Mouse (Mus musculus): Measurements from ENCODE around the gene Edf1. TPM values are rescaled to one million over a fixed set of nuclear protein-coding genes. Genes with fewer than 3 reads are reported as not detected.

The Edf1 gene
- polyA plus RNA-seq, 1 experiment: 350 TPM

- no peak for DNase-seq
- H3K4me1 ChIP-seq (ENCODE audit: control insufficient read depth, insufficient read depth, low read length): peaks cover 12% of the 10 kb centered on the region
- 91% methylated on average over 3 of the region's 3 CpGs for WGBS
- H3K27me3 ChIP-seq (ENCODE audit: control insufficient read depth, insufficient read depth, low read length): no peaks in the 10 kb centered on the region
- H3K27ac ChIP-seq (ENCODE audit: insufficient read depth, low read length): no peak overlapping the region
- H3K4me3 ChIP-seq (replicated peaks; ENCODE audit: insufficient read depth, low read depth, low read length): no peak overlapping the region
- no peak for TF ChIP-seq POLR2A (IDR thresholded peaks at IDR 0.05; ENCODE audit: borderline replicate concordance, insufficient read depth, low read length)
- no peak for TF ChIP-seq CTCF (IDR thresholded peaks at IDR 0.05; ENCODE audit: borderline replicate concordance, insufficient read depth, low read depth, low read length)
These were observed 11.7 kb downstream of the Edf1 start for GRCm38 (mm10) chr2:25569323-25569722.

GRCm38 (mm10) chr2:25571221-25571620 is 13.6 kb downstream of the Edf1 start:
- no peaks in the 10 kb centered on the region for H3K27me3 ChIP-seq (ENCODE audit: control insufficient read depth, insufficient read depth, low read length)
- TF ChIP-seq POLR2A (IDR thresholded peaks at IDR 0.05; ENCODE audit: borderline replicate concordance, insufficient read depth, low read length) (no peak), CTCF (IDR thresholded peaks at IDR 0.05; ENCODE audit: borderline replicate concordance, insufficient read depth, low read depth, low read length) (no peak)
- 85% methylated on average over 4 of the region's 4 CpGs for WGBS

DNA sequence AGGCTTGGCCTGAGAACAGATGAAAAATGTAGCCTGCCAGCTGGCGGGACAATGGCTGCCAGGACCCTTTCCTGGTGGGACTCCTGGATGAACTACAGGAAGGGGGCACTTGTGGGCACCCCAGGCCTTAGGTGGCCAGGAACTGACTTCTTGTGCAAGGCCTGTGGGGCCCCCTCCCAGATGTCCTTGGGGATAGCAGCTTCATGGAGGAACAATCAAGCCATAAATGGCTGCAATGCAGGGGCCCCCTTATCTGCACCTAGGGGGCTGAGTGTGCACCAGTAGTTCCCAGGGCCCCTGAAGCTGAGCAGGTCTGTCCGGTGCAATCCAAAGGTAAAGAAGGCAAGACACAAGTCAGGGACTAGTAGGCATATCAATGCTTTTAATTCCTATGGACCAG is 15.4 kb downstream of the Edf1 start:
- H3K27me3 ChIP-seq (ENCODE audit: control insufficient read depth, insufficient read depth, low read length): no peaks in the 10 kb centered on the region
- no peak overlapping the region for H3K4me3 ChIP-seq (replicated peaks; ENCODE audit: insufficient read depth, low read depth, low read length)
- peak; percentile 18 to 22 for DNase-seq
- H3K4me1 ChIP-seq (ENCODE audit: control insufficient read depth, insufficient read depth, low read length): peaks cover 33% of the 10 kb centered on the region
- peak overlapping the region; percentile 16; the same call in 1 of the 2 replicates for H3K27ac ChIP-seq (ENCODE audit: insufficient read depth, low read length)
- TF ChIP-seq CTCF (IDR thresholded peaks at IDR 0.05; ENCODE audit: borderline replicate concordance, insufficient read depth, low read depth, low read length) (no peak), POLR2A (IDR thresholded peaks at IDR 0.05; ENCODE audit: borderline replicate concordance, insufficient read depth, low read length) (no peak)
- WGBS: 60% methylated on average over 2 of the region's 2 CpGs

More at GRCm38 (mm10) chr2:25571221-25571620, 13.6 kb downstream of the Edf1 start:
- peak in 1 of 2 experiments; percentile 7 for DNase-seq
- H3K4me3 ChIP-seq (replicated peaks; ENCODE audit: insufficient read depth, low read depth, low read length): no peak overlapping the region
- H3K4me1 ChIP-seq (ENCODE audit: control insufficient read depth, insufficient read depth, low read length): peaks cover 22% of the 10 kb centered on the region
- no peak overlapping the region for H3K27ac ChIP-seq (ENCODE audit: insufficient read depth, low read length)

GRCm38 (mm10) chr2:25574136-25574535 is 16.5 kb downstream of the Edf1 start:
- 3% methylated on average over 11 of the region's 11 CpGs for WGBS
- Histone ChIP-seq H3K4me1 (ENCODE audit: control insufficient read depth, insufficient read depth, low read length) (peaks cover 43% of the 10 kb centered on the region), H3K27me3 (ENCODE audit: control insufficient read depth, insufficient read depth, low read length) (no peaks in the 10 kb centered on the region), H3K4me3 (replicated peaks; ENCODE audit: insufficient read depth, low read depth, low read length) (peak overlapping the region; percentile 90), H3K27ac (ENCODE audit: insufficient read depth, low read length) (peak overlapping the region; percentile 73)
- TF ChIP-seq POLR2A (IDR thresholded peaks at IDR 0.05; ENCODE audit: borderline replicate concordance, insufficient read depth, low read length) (no peak), CTCF (IDR thresholded peaks at IDR 0.05; ENCODE audit: borderline replicate concordance, insufficient read depth, low read depth, low read length) (no peak)
- DNase-seq: peak in 1 of 2 experiments; percentile 48

- WGBS: under 1% methylated on average over 44 of the region's 45 CpGs
- Histone ChIP-seq H3K27me3 (ENCODE audit: control insufficient read depth, insufficient read depth, low read length) (no peaks in the 10 kb centered on the region), H3K27ac (ENCODE audit: insufficient read depth, low read length) (peak within 1 kb of the TSS; percentile 73), H3K4me1 (ENCODE audit: control insufficient read depth, insufficient read depth, low read length) (peaks cover 48% of the 10 kb centered on the region), H3K4me3 (replicated peaks; ENCODE audit: insufficient read depth, low read depth, low read length) (peak within 1 kb of the TSS; percentile 90)
- peak; percentile 50; the same call in 1 of the 2 replicates for TF ChIP-seq POLR2A (IDR thresholded peaks at IDR 0.05; ENCODE audit: borderline replicate concordance, insufficient read depth, low read length)
- TF ChIP-seq CTCF (IDR thresholded peaks at IDR 0.05; ENCODE audit: borderline replicate concordance, insufficient read depth, low read depth, low read length): no peak
- peak; percentile 97 for DNase-seq
These were observed 17.2 kb downstream of the Edf1 start, which contains the start of the genes Mamdc4 and Phpt1 for GRCm38 (mm10) chr2:25574579-25575431. Gene Mamdc4, minus strand, starts transcription at chr2:25574845. Gene Phpt1, minus strand, starts transcription at chr2:25575224.

DNA sequence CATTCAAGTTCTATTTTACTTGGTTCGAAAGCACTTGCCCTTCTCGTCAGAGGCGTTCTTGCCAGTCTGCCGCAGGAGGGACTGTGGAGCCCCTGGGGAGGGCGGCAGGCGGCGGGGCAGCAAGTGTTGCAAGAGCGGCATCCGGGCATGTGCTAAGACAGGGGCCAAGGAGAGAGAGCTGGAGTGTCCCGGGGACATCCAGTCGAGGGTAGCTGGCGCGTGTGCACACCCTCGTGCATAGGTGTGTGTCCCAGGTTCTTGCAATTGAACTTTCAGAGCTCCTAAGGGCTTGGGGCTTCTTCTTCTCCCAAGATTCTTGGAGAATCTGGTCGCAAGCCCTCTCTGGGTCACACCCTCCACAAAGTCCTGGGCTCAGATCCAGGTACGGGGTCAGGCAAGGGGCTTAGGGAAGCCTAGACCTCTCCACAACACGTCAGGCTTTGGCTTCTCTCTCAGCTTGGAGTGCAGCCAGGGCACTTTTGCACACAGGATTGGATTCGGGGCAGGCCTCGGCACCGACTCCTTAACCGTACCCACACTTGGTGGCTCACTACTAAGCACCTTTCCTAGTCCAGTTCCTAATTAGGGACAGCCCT is 17.9 kb downstream of the Edf1 start:
- peak; percentile 69 to 77 for DNase-seq
- Histone ChIP-seq H3K4me3 (replicated peaks; ENCODE audit: insufficient read depth, low read depth, low read length) (peak overlapping the region; percentile 90), H3K4me1 (ENCODE audit: control insufficient read depth, insufficient read depth, low read length) (peaks cover 49% of the 10 kb centered on the region), H3K27me3 (ENCODE audit: control insufficient read depth, insufficient read depth, low read length) (no peaks in the 10 kb centered on the region), H3K27ac (ENCODE audit: insufficient read depth, low read length) (peak overlapping the region; percentile 54)
- WGBS: 3% methylated on average over 21 of the region's 21 CpGs
- no peak for TF ChIP-seq POLR2A (IDR thresholded peaks at IDR 0.05; ENCODE audit: borderline replicate concordance, insufficient read depth, low read length)
- TF ChIP-seq CTCF (IDR thresholded peaks at IDR 0.05; ENCODE audit: borderline replicate concordance, insufficient read depth, low read depth, low read length): no peak

DNA sequence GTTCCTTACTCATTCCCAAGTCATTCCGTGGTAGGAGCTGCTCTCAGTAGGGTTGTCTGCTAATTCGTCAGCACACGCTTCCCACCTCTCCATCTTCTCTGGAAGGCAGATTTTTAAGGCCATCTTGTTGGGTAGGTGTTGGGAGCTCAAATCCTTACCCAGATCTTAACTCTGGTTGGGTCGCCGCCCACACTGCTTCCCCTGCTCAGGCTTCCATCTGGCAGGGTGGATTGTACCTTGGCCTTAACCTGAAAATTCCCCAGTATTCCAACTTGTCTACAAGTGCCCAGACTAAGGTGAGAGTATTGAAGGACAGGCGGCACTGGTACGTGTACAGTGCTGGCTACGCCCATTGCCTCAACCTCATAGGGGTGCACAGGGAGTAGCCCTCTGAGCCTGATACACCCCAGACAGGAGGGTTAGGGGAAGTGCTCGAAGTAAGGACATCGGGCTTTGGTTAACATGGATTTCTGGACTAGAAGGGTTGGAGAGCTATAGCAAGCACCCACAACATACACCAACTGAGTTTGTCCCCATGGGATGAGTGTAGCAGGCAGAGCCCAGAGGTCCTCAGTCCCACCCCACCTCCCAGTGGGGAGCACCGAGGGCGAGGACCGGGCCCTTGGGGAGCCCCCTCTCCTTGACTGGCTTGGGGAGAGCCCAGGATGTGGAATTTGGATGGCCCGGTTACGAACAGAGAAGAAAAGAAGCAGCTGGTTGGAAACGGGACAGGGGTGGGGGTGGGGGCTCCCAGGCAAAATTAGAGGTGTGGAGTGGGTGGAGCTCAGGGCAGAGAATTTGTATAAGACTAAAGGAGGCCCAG is 18.6 kb downstream of the Edf1 start:
- peak overlapping the region; percentile 96 for H3K27ac ChIP-seq (ENCODE audit: insufficient read depth, low read length)

More for the DNA sequence above, 18.6 kb downstream of the Edf1 start:
- 32% methylated on average over 16 of the region's 16 CpGs for WGBS
- TF ChIP-seq POLR2A (IDR thresholded peaks at IDR 0.05; ENCODE audit: borderline replicate concordance, insufficient read depth, low read length): no peak
- no peak for TF ChIP-seq CTCF (IDR thresholded peaks at IDR 0.05; ENCODE audit: borderline replicate concordance, insufficient read depth, low read depth, low read length)
- Histone ChIP-seq H3K4me3 (replicated peaks; ENCODE audit: insufficient read depth, low read depth, low read length) (peak overlapping the region; percentile 8), H3K27me3 (ENCODE audit: control insufficient read depth, insufficient read depth, low read length) (no peaks in the 10 kb centered on the region), H3K4me1 (ENCODE audit: control insufficient read depth, insufficient read depth, low read length) (peaks cover 51% of the 10 kb centered on the region)
- peak; percentile 55 to 57 for DNase-seq
